Mouse (Mus musculus) c-Kit-positive CD71-positive TER-119-negative erythroid progenitor cells, embryonic 14.5 days (primary cell): ENCODE results near the gene 9930104L06Rik.

Experiments
- DNase-seq: peaks from one replicate; pipeline ENCODE4 v3.0.0-alpha.2; 2013; ENCODE audit warnings: low read depth

Gene 9930104L06Rik

GRCm38 (mm10) chr4:124960940-124961339 lies 24.1 kb downstream of the 9930104L06Rik start:
- no peak for DNase-seq

GRCm38 (mm10) chr4:124962576-124962975 lies 25.7 kb downstream of the 9930104L06Rik start:
- DNase-seq = no peak

- no peak for DNase-seq
Observed at GRCm38 (mm10) chr4:124964912-124965599, 28.2 kb downstream of the 9930104L06Rik start.

GRCm38 (mm10) chr4:124968711-124969110 lies 31.9 kb downstream of the 9930104L06Rik start:
- DNase-seq = no peak

GRCm38 (mm10) chr4:124969219-124969848 lies 32.5 kb downstream of the 9930104L06Rik start:
- DNase-seq = no peak

DNA sequence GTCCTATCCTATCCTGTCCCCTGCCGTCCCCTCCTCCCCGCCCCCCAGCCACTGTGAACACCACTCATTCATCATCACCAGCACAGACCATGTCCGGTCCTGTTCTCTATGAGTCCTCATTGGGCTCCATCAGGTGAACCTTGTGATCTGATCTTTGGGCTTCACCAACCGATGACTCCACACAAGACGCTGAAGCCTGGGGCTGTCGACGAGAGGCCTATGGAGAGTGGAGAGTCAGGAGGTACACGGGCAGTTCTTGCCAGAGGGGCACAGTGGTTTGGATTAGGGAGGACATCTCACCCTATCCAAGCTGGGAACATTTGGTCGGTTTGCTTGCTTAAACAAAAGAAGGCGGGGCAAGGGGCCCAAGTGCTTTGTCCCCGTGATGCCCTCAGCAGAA lies 33.3 kb downstream of the 9930104L06Rik start:
- DNase-seq = no peak

DNA sequence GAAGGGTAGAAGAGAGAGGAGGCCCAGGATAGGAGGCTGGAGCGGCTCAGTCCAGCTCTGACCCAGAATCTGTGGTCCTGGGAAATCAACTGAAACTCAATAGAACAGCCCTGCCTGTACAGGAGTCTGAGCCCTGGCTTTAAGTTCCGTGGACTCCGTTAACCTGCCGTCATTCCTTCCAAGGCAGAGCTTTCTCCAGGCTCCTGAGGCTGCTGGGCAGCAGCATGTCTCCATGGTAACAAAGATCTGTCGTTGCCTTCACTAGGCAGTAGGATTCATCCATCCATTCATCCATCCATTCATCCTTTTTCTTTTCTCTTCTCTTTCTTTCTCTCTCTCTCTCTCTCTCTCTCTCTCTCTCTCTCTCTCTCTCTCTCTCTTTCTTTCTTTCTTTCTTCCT lies 33.8 kb downstream of the 9930104L06Rik start:
- no peak for DNase-seq

DNA sequence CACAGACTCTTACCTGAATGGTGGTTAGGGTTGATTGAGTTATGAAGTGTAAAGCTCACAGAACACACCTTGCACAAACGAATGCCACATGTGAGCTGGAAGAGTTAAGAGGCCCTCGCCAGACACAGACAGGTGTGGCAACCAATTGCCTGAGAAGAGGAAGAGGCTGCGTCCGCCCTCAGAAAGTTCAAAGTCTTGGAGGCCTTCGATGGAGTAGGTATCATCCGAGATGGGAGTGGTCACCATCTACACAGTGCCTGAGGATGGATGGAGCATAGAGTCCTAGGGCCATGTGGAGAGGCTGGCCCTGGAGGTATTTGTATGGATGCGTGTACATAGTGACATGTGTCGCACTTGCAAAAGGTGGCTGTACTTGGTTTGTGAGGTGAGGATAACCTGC lies 34.2 kb downstream of the 9930104L06Rik start:
- no peak for DNase-seq

- DNase-seq = no peak
Observed at GRCm38 (mm10) chr4:124972316-124972715, 35.5 kb downstream of the 9930104L06Rik start.

DNA sequence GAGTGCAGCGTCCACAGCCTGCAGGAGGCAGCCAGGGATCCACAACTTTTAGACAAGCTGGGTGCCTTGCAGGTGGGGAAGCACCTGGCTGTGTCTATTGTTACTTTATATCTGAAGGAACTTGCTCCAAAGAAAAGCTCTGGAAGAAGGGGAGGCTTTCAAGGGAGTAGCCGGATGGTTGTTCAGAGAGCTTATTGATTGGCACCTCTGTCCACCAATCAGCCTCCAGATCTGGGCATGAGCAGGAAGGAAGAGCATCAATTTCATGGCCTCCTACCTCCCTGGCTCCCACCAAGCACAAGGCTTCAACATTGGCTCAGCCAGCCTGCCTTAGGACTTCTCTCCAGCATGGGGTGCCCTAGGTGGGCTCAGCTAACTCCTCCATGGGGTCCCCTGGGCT lies 36.4 kb downstream of the 9930104L06Rik start:
- DNase-seq = no peak

DNA sequence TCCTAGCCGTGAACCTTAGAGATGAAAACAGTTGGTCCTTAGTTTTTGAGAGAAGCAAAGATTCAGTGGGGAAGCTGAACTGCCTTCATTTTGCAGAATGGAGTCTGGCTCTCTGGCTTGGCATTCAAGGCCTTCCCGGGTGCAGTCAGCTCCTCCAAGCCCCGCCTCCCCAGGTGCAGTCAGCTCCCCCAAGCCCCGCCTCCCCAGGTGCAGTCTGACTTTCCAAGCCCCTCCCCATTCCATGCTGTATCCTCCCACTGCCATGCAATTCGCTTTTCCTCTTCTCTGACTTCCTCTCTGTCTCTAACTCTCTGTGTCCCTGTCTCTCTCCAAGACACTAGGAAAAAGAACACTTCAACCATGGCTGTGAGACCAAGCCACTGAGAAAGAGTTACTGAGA lies 41.4 kb downstream of the 9930104L06Rik start:
- no peak for DNase-seq

DNA sequence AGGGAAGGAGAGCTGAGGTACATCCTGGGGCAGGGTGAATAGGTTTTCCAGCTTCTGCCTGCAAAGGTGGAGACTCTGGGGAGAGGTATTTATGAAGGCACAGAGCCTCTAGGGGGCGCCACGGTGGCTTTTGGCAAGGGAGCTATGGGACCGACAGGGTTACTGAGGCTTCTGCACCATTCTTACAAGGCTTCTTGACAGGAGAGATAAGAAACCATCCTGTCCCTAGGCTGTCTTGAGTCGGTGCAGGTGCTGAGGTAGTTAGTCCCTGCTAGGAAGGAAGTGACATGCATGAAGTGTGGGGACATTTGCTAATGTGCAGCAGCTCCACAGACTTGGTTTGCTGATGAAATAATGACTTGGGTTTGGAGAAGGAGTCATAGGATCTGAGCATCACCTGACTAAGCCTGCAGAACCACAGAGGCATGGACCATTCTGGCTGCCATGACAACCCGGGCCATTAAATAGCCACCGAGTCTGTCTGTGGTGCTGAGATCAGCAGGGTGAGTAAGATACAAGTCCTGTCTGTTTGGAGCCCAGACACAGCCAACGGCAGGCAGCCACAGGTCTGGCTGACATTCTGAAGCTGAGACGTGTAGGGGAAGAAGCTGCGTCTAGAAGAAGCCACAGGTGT lies 47.2 kb downstream of the 9930104L06Rik start:
- DNase-seq = peak; percentile 28

- DNase-seq = no peak
Observed at GRCm38 (mm10) chr4:124984871-124985670, 48.2 kb downstream of the 9930104L06Rik start.

- DNase-seq = no peak
Observed at GRCm38 (mm10) chr4:124985671-124986602, 49.1 kb downstream of the 9930104L06Rik start, which contains the start of gene Rspo1. Gene Rspo1 (plus strand): TSS chr4:124986430.

DNA sequence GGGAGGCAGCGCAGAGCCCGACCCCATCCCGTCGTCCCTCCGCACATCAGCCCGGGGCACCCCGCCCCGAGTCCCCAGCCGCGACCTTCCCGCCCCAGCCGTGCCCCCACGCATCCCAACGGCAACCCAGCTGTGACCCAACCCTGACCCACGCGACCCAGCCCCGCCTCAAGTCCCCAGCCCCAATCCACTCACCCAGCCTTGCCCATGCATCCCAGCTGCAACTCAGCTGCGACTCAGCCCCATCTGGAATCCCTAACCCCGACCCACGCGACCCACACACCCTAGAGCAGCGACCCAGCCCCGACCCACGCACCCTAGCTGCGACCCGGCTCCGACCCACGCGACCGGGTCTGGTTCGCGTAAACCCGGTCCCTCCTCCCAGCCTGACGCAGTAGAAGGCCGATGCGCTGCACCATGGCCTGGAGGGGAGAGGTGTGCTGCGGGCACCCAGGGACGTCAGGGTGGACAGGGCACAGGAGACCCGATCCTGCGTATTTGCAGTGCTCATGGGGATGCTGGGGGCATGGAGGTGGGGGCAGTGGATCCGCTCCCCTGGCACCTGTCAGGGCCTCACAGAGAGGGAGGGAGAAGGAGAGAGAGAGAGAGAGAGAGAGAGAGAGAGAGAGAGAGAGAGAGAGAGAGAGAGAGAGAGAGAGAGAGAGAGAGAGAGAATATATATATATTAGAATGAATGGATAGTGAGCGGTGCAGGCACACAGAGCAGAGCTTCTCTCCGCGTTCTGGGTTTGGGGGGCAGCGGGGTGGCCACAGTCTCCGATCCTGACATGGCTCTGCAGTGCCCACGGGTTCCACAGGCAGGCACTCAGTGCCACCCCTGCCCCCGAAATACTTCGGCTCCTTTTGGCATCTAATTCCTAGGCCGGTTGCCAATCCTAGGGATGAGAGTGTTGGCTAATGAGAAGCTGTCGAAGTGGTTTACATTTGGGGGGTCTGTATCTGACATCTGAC lies 50.2 kb downstream of the 9930104L06Rik start:
- DNase-seq = no peak

DNA sequence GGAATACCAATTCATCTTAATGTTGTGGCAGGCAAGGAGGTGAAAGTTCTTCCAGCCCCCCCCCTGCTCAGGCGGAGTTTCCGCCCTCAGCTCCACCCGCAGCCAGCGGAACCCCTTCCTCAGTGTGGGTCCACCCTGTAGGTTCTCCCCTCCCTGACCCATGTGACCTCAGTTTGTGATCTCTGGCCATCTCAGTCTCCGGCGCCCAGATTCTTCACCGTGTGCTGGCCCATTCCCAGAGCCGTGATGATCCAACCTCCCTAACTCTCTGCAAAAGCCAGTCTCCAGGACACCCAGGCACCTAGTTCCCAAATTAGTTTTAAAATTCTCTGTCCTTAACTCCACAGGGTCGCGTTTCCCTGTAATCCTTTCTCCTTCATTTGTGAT lies 50.9 kb downstream of the 9930104L06Rik start:
- DNase-seq = no peak

DNA sequence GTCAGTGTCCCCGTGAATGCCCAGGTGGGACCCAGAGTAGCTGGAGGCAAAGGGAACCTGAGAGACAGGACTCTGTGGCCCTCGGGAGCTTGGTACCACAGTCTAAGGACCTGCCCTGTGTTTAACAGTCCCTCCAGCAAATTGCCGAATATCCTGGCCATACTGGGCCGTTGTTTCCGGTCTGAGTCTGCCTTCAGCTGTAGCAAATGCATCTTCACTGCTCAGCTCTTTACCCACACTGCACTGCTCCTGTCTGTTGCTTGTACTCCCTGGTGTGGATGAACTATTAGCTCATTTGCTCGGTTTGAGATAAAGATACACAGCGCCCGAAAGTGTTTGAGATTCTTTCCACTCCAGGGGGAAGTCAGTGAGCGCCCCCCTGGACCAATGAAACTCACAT lies 51.5 kb downstream of the 9930104L06Rik start:
- no peak for DNase-seq

- DNase-seq = no peak
Observed at GRCm38 (mm10) chr4:124989787-124990253, 53.0 kb downstream of the 9930104L06Rik start.

GRCm38 (mm10) chr4:124990325-124990724 lies 53.5 kb downstream of the 9930104L06Rik start:
- DNase-seq = no peak
